Mouse (Mus musculus): Measurements from ENCODE around the gene Efl1.

DNA sequence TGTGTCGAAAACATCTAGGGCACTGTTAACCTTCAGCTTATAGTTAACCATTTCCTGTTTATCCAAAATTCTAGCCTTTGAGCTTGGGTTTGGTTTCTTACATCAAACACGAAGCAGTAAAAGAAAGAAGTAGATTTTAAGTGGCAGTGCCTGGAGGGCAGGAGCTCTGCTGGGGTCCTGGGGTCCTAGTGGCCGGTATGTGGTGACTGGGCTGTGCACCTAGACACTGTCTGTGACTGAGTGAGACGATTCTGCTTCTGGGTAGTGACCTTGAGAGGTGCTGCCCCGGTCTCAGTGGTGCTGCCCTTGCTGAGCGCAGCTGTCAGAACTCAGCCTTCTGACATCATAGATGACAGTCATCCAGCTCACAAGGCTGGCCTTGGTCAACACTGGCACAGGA, 125.5 kb downstream of the Efl1 start:
- TF ChIP-seq POLR2A (IDR thresholded peaks at IDR 0.05; ENCODE audit: extremely low read depth, insufficient read depth, low read length) (no peak), CTCF (IDR thresholded peaks at IDR 0.05; ENCODE audit: low read depth, low read length) (no peak)
